Mouse (Mus musculus) c-Kit-negative CD71-positive TER-119-positive erythroid progenitor cells, embryonic 14.5 days (primary cell): ENCODE data around the gene Ccdc157.
A peak's percentile ranks its signal among the peaks of the same experiment; 100 is the strongest.
"Not testable (repeated sequence)": the region's sequence is repeated elsewhere in the genome, so short reads cannot be mapped to it uniquely, and the experiment has no call there.

Experiments used
- DNase-seq: peaks from one replicate; pipeline ENCODE4 v3.0.0-alpha.2; 2013; ENCODE audit warnings: low read depth, low spot score

The Ccdc157 gene

GRCm38 (mm10) chr11:4159808-4160708 lies at the start of gene Ccdc157, which contains the start of gene Sf3a1:
TSS of gene Ccdc157 (minus strand) at chr11:4160293.
TSS of gene Sf3a1 (plus strand) at chr11:4160350.
- peak; percentile 86 for DNase-seq

GRCm38 (mm10) chr11:4209556-4209955 lies 49.5 kb upstream of the Ccdc157 start:
- no peak for DNase-seq

- no peak for DNase-seq
These were observed 47.6 kb upstream of the Ccdc157 start for GRCm38 (mm10) chr11:4207655-4208054.

- DNase-seq: no peak
These were observed 46.5 kb upstream of the Ccdc157 start for GRCm38 (mm10) chr11:4206563-4206962.

- DNase-seq: no peak
These were observed 45.9 kb upstream of the Ccdc157 start for GRCm38 (mm10) chr11:4205951-4206350.

GRCm38 (mm10) chr11:4205097-4205655 lies 45.1 kb upstream of the Ccdc157 start:
- DNase-seq: no peak

GRCm38 (mm10) chr11:4203705-4204074 lies 43.6 kb upstream of the Ccdc157 start:
- DNase-seq: no peak

- no peak for DNase-seq
These were observed 43.1 kb upstream of the Ccdc157 start for GRCm38 (mm10) chr11:4202995-4203704.

GRCm38 (mm10) chr11:4201981-4202700 lies 42.0 kb upstream of the Ccdc157 start:
- DNase-seq: no peak

- DNase-seq: no peak
These were observed 37.6 kb upstream of the Ccdc157 start for GRCm38 (mm10) chr11:4197691-4198090.

- no peak for DNase-seq
These were observed 36.5 kb upstream of the Ccdc157 start for GRCm38 (mm10) chr11:4196636-4197035.

GRCm38 (mm10) chr11:4195597-4196031 lies 35.5 kb upstream of the Ccdc157 start:
- DNase-seq: no peak

- no peak for DNase-seq
These were observed 33.3 kb upstream of the Ccdc157 start for GRCm38 (mm10) chr11:4193420-4193819.

GRCm38 (mm10) chr11:4192757-4193156 lies 32.7 kb upstream of the Ccdc157 start:
- no peak for DNase-seq

GRCm38 (mm10) chr11:4190677-4191076 lies 30.6 kb upstream of the Ccdc157 start:
- no peak for DNase-seq

- DNase-seq: no peak
These were observed 29.1 kb upstream of the Ccdc157 start for GRCm38 (mm10) chr11:4189182-4189581.

- no peak for DNase-seq
These were observed 27.2 kb upstream of the Ccdc157 start for GRCm38 (mm10) chr11:4187318-4187700.

GRCm38 (mm10) chr11:4186486-4187317 lies 26.6 kb upstream of the Ccdc157 start, which contains the start of gene Tbc1d10a:
TSS of gene Tbc1d10a (plus strand) at chr11:4186789.
- peak; percentile 96 for DNase-seq

GRCm38 (mm10) chr11:4185480-4185879 lies 25.4 kb upstream of the Ccdc157 start:
- not testable (repeated sequence) for DNase-seq

GRCm38 (mm10) chr11:4184251-4184952 lies 24.3 kb upstream of the Ccdc157 start:
- DNase-seq: no peak
